Mouse (Mus musculus) ES-Bruce4 (cell line): ENCODE results near the gene Ppt2. TPM values are rescaled to one million over a fixed set of nuclear protein-coding genes. Genes with fewer than 3 reads are reported as not detected.

Experiments
- H3K27ac ChIP-seq: 2 replicates; pipeline ENCODE4 v1.5.1; 2012; ENCODE audit warnings: low read length, inconsistent platforms; ENCODE audit not compliant: insufficient read depth
- H3K27me3 ChIP-seq: 2 replicates; pipeline ENCODE4 v1.6.1; 2012; ENCODE audit warnings: mild to moderate bottlenecking, low read length, inconsistent platforms; ENCODE audit not compliant: control insufficient read depth, poor library complexity, insufficient read depth, severe bottlenecking
- H3K36me3 ChIP-seq: 2 replicates; pipeline ENCODE4 v1.6.1; 2012; ENCODE audit warnings: inconsistent platforms, mild to moderate bottlenecking, low read length, moderate library complexity; ENCODE audit not compliant: control insufficient read depth, poor library complexity, insufficient read depth, severe bottlenecking
- H3K4me1 ChIP-seq: one replicate; pipeline ENCODE4 v1.8.1; 2011; ENCODE audit warnings: low read length; ENCODE audit not compliant: control insufficient read depth, insufficient read depth
- H3K4me3 ChIP-seq: 2 replicates; pipeline ENCODE4 v1.5.1; 2011; ENCODE audit warnings: low read depth, mild to moderate bottlenecking, low read length
- H3K9ac ChIP-seq: 2 replicates; pipeline ENCODE4 v1.6.1; 2012; ENCODE audit warnings: low read depth, mild to moderate bottlenecking, inconsistent platforms; ENCODE audit not compliant: poor library complexity, severe bottlenecking
- H3K9me3 ChIP-seq: replicated peaks from 2 replicates; pipeline ENCODE4 v1.6.1; 2012; ENCODE audit warnings: mild to moderate bottlenecking, low read length, inconsistent platforms; ENCODE audit not compliant: control insufficient read depth, poor library complexity, insufficient read depth, severe bottlenecking
- CTCF ChIP-seq: IDR thresholded peaks from one replicate; pipeline ENCODE4 v1.8.1; 2011; ENCODE audit warnings: low read depth, low read length
- EP300 ChIP-seq: IDR thresholded peaks from 2 replicates; pipeline ENCODE4 v1.6.1; 2011; ENCODE audit warnings: low read depth, low read length; ENCODE audit not compliant: insufficient read depth
- POLR2A ChIP-seq: IDR thresholded peaks from one replicate; pipeline ENCODE4 v1.8.1; 2011; ENCODE audit warnings: low read length; ENCODE audit not compliant: insufficient read depth
- polyA plus RNA-seq: library from polyadenylated mRNA; stranded (reverse); fragments of >200 nt; gene quantifications from 2 replicates; pipeline ENCODE4 v1.2.4, GENCODE M21; 2011; ENCODE audit warnings: low read depth; ENCODE audit not compliant: missing spikeins, insufficient read depth, insufficient read length

Gene Ppt2
- polyA plus RNA-seq, 1 experiment, result 26.7 TPM

- Histone ChIP-seq H3K4me3 (no peak overlapping the region), H3K9ac (no peak overlapping the region)
- TF ChIP-seq EP300 (no peak), CTCF (no peak), POLR2A (no peak)
These were observed 20.3 kb downstream of the Ppt2 start for GRCm38 (mm10) chr17:34607997-34608396.

DNA sequence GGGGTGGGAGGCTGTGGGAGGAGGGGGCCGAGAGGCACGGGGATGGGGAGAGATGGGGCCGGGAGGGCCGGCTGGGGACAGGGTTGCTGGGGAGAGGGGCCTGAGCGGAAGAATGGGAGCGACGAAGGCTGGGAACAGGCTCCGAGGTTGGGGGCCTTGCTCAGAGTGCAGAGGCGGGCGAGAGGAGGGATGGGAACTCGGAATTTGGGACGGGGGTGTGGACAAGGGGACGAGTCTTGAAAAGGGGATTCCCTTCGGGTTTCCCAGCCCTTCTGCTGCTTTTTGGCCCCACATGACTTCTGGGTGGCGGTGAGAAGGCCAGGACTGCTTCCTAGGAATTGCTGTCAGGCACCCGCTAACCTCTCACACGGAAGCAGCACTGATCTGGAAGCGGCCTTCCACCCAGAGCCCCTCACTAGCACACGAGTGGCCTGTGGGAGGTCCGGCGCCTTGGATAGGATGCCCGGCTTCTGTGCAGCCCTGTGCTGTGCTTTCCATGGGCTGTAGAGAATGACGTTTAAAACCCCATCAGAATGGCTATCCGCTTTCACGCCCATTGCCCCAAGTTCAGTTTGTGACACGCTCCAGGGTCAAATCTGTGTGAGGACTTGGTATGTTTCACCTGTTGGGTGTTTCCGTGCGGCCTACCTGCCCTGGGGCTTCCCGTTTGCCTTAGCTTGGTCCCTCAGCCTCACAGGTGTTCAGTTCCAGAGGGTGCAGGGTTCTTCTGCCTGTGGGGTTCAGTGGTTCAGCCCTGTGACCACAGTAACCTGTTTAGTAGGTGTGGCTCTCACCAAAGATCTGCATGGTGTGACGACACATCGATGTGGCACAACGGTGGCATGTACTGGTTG, 21.9 kb downstream of the Ppt2 start:
- Histone ChIP-seq H3K4me1 (peaks cover 3% of the 10 kb centered on the region), H3K27ac (no peak overlapping the region), H3K9ac (peak overlapping the region; percentile 81), H3K9me3 (no peaks in the 10 kb centered on the region), H3K36me3 (no peaks in the 10 kb centered on the region), H3K4me3 (peak overlapping the region; percentile 97), H3K27me3 (no peaks in the 10 kb centered on the region)
- no peak for TF ChIP-seq CTCF
- no peak for TF ChIP-seq EP300
- no peak for TF ChIP-seq POLR2A

More at GRCm38 (mm10) chr17:34607997-34608396, 20.3 kb downstream of the Ppt2 start:
- H3K27ac ChIP-seq, result no peak overlapping the region
- peaks cover 3% of the 10 kb centered on the region for H3K4me1 ChIP-seq
- no peaks in the 10 kb centered on the region for H3K9me3 ChIP-seq
- no peaks in the 10 kb centered on the region for H3K36me3 ChIP-seq
- H3K27me3 ChIP-seq, result no peaks in the 10 kb centered on the region

GRCm38 (mm10) chr17:34605609-34606008, 22.7 kb downstream of the Ppt2 start:
- Histone ChIP-seq H3K9ac (peak overlapping the region; percentile 81), H3K4me1 (peaks cover 3% of the 10 kb centered on the region), H3K27ac (peak overlapping the region; percentile 12), H3K36me3 (0 out of 2 replicates have a peak, but pooled peaks cover under 1% of the 10 kb centered on the region), H3K4me3 (peak overlapping the region; percentile 97), H3K9me3 (no peaks in the 10 kb centered on the region), H3K27me3 (no peaks in the 10 kb centered on the region)
- TF ChIP-seq POLR2A (peak; percentile 92), EP300 (no peak), CTCF (no peak)

DNA sequence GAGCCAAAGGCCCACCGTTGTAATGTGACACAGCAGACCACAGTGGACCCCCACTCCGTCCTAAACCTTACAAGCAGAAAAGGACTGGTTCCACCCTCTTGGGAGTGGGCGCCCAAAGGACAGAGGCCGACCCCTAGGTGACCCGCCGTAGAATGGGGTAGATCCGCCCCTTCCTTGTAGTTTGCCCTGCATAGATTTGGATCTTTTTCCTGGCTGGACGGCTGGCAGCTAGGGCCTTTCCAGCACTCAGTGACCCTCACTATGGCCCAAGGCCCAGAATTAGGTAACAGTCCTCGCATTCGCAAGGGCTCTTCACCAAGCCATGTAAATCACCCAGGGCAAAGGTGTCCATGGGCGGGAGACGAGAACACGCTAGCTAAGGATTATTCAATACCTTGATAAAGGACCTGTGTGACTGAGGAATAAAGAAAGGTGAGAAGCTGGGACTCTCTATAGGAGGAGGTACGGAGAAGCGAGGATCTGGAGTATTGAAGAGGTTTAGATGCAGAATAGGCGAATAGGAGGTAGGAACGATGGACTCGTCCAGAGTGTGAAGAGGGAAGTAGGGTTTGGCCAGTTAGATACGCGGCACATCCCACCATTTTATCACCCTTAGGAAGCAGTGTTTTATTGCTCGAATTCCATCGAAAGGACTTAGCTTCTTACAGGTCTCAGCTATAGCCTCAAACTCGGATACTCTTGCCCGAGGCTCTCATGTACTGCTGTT, 23.6 kb downstream of the Ppt2 start:
- H3K27me3 ChIP-seq, result no peaks in the 10 kb centered on the region
- TF ChIP-seq CTCF, result no peak
- TF ChIP-seq EP300, result no peak
- TF ChIP-seq POLR2A, result peak; percentile 1
- 0 out of 2 replicates have a peak, but pooled peaks cover 4% of the 10 kb centered on the region for H3K36me3 ChIP-seq
- H3K27ac ChIP-seq, result peak overlapping the region; percentile 12
- H3K9me3 ChIP-seq, result no peaks in the 10 kb centered on the region
- H3K4me1 ChIP-seq, result peaks cover 3% of the 10 kb centered on the region
- H3K4me3 ChIP-seq, result peak overlapping the region; percentile 97
- peak overlapping the region; percentile 81 for H3K9ac ChIP-seq

- TF ChIP-seq POLR2A (peak; percentile 72), CTCF (no peak), EP300 (no peak)
- Histone ChIP-seq H3K9ac (peak within 1 kb of the TSS; percentile 81), H3K27ac (peak within 1 kb of the TSS; percentile 12), H3K9me3 (no peaks in the 10 kb centered on the region), H3K4me3 (peak within 1 kb of the TSS; percentile 99), H3K36me3 (0 out of 2 replicates have a peak, but pooled peaks cover 4% of the 10 kb centered on the region), H3K27me3 (no peaks in the 10 kb centered on the region), H3K4me1 (peaks cover 3% of the 10 kb centered on the region)
These were observed 24.2 kb downstream of the Ppt2 start, which contains the start of gene Agpat1 for GRCm38 (mm10) chr17:34604061-34604508. Agpat1 (plus strand) TSS chr17:34604262.
